Mouse (Mus musculus) mature B cell (primary cell): Measurements from ENCODE around the gene Ext2.

Experiments
- in situ Hi-C: fragments of 300-500 bp; cut with MboI; formaldehyde crosslinking; loops from 2 replicates; pipeline ENCODE4 v1.14.3; 2019

Gene Ext2

DNA sequence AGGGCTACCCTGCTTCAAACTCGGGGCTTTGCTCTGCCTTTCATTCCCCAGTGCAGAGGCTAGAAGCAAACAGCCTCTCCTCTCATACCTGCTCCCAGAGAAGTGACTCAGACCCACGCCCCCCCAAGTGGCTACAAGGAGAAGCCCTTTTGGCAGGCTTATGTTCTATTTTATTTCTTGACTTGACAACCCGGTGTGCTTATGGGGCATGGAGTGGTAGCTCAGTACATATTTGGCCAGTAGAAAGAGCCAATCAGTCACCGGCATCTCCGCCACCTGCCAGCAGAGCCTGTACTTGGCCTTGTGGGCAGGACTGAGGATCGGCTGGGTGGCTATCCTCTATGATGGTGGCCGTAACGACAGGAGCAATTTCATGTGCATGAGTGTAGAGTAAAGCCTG, 85.2 kb downstream of the Ext2 start:
- in situ Hi-C loops = no loop called here

DNA sequence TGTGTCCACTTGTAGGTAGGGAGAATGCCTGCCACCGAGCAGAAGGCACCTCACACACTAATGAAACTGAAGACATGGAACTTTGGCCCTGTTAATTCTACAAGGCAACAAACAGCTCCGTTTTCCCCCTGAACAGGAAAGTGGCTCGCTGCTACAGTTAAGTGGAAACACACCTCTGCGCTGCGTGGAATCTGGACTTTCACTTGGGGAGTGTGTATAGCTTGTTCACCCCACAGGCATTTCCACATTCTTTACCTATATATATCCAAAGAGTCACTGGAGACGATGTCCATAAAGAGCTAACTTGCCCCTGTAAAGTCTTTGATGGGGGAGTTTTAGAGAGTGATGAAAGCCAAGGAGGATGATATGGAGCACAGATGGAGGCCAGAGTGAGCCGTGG, 89.7 kb downstream of the Ext2 start:
- in situ Hi-C loops = no loop called here

DNA sequence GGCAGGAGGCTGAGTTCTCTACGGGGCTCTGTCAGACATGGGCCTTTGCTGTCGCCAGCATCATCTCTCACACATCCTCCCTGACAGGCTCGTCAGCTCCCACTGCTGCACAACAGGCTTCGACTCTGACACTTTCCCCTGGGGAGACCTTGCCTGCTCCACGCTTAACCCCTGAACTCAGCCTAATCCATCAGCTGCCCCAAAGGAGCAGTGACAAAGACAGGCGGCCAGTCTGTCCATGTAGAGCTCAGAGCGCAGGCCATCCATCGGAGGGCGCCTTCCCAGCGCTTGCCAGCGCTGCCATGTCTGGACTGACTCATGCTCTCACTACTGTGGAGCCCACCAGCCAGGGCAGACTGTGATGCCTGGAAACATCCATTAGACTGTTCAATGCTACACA, 92.8 kb downstream of the Ext2 start:
- in situ Hi-C loops = no loop called here

DNA sequence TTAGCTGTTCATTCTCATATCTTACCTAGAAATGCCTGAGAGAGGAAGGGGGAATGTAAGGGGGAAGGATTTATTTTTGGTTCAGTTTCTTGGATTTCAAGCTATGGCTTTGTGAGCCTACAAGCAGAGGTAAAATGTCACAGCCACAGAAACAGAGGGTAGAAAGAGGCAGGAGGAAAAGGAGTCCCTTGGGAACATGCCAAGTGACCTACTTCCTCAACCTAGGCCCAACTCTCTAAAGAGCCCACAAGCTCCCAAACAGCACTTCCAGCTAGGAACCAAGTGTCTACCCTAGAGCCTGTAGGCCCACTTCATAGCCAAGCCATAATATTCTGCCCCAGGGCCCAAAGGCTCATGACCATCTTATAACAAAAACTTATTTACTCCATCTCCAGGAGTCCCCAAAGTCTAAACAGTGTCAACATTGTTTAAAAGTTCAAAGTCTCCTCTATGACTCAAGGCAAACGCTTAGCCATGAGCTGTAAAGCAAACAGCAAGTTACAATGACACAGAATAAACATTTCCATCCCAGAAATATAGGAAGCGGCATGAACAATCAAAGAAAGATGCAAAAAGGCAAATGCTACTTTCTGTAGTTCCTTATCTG, 99.1 kb downstream of the Ext2 start:
- in situ Hi-C loops = no loop called here

DNA sequence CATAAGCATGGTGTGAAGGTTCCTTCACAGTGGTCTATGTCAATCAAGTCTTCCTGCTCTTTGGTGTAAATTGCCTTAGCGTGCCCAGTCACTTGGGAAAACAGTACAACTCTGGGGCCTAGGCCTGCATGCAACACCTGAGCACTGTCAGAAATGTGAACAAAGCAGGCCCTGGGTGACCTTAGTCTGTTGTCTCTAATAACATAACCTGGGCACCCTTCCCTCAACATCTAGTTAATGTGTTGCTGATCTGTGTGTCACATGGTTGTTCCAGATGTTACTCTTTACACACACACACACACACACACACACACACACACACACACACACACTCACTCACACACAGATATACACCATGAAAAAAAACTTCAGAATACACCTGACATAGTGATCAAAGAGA, 101.4 kb downstream of the Ext2 start:
- in situ Hi-C loops = no loop called here

DNA sequence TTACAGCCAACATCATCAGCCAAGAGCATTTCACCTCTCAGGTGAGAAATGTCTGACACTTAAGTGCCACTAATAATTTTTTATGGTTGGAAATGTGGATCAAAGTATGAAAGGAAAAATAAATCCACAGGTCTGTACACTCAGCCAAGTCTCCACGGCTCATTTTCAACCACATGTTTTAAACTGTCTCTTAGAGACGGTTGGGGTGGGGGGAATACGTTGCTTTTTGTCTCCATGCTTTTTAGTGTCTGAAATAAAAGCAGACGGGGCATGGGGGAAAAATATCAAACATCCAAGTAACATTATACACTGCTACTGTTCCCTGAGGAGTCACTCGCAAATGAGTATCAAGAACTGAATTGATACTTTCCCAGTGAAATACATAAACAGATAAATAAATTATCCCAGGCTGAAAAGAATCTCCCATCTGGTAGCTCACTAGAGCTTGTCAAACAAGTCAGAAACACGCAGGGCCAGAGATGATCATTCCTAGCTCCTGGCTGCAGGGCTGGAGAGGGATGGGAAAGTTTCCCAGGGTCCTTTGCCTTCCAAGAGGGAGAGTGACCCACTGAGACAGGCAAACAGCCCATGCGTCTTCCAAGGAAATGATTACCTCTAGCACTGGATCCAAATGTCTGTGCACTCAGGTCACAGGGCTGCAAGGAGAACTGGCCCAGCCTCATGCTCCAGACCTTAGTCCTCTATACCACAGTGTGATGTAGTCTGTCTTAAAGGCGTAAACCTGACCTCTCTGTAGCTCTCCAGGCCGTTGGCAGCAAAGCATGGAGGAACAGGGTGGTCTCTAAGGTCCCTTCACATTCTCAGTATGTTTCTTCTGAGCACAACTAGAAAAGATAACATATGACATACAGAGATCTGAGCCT, 102.3 kb downstream of the Ext2 start:
- in situ Hi-C loops = no loop called here

DNA sequence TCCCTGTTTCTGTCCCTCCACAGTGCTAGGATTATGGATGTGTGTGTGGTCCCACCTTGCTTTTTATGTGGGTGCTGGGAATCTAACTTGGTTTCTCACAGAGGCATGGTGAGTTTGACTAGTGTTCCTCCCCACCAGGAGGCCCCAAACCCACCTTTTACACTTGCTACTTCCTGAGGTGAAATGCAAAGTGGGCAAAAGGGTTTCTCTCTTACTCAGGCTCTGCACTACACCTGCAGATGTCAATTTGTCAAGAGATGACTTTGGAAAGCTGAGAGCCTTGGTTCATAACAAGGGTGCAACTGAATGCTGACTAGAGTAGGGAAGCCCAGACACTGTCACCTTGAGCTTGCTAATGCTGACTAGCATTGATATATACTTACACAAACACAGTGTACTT, 109.1 kb downstream of the Ext2 start:
- in situ Hi-C loops = no loop called here

DNA sequence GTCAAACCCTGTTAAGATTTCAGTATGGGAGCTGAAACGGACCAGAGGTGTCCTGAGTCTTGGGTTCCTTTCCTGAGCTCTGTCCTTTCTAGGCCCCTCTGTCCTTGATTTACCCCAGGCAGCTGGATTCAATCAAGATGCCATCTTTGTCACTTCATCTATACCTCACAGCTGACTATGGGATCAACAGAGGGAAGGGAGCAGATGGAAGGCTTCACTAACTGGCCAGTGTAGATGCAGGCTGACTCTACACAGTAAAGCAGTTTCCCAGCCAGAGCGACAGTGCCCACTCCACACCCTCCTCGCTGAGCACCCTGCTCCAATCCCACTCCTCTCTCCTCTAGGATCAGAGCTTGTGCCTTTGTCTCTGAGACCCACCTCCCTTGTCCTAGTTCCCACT, 110.9 kb downstream of the Ext2 start:
- in situ Hi-C loops = no loop called here

DNA sequence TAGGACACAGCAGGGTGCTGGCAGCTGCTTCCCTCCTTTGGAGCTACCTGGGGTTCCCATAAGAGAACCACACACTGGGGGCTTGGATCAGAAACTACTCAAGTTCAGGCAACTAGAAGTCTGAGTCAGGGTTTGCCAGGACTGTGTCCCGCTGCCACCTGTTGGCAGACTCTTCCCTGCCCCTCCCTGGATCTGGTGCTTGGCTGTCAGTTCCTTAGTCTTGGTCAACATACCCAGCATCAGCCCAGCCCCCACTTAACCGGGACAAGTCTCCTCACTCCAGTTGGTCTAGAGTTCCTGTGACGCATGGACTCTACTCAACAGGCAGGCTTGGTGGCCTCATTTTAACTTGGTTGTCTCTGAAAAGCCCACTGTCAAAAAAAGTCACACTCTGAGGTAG, 112.7 kb downstream of the Ext2 start:
- in situ Hi-C loops = no loop called here

DNA sequence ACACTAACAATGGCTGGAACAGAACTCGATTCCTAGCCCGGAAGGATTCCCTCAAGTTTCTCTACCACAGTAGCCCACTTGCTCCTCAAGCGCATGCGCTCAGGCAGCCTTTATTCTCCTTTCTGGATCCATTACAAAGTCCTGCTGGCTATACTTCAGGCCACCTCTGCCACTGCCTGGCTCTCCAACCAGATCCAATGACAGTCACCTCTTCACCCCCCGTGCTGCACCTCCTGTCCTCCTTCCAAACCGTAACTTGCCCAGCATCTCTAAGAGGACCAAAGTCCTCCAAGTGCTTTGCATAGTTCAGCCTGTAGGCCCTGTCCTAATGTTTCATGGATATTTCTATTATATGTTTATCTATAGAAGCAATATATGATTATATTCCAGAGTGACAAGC, 113.1 kb downstream of the Ext2 start:
- in situ Hi-C loops = no loop called here

DNA sequence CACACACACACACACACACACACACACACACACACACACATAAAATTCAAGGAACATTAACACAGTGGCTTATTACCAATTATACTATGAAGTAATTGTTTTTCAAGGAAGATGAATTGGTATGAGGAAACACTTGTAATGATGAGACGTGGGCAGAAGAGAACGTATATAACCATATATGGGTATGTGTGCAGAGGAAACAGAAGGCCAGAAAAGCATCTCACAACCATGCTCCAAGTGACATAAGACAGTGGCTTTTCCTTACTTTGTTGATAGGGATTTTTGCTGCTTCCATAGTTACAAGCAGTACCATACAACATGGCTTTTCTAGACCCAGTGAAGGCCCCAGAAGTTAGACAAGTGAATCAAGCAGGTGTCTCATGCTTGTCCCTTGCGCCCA, 115.5 kb downstream of the Ext2 start:
- in situ Hi-C loops = no loop called here

DNA sequence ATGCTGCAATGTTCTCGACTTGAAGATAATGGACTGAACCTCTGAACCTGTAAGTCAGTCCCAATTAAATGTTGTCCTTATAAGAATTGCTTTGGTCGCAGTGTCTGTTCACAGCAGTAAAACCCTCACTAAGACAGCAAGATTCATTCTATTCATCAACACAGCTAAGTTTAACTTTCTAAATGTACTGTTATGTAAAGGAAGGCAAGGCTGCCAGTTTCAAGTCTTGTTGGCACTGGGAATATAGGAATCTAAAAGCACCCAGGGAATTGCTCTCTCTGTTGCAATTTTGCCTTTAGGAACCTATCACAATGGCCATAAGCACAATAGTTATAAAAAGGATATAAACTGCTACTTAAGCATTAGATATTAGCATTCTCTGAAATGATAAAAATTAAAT, 116.0 kb downstream of the Ext2 start:
- in situ Hi-C loops = no loop called here

DNA sequence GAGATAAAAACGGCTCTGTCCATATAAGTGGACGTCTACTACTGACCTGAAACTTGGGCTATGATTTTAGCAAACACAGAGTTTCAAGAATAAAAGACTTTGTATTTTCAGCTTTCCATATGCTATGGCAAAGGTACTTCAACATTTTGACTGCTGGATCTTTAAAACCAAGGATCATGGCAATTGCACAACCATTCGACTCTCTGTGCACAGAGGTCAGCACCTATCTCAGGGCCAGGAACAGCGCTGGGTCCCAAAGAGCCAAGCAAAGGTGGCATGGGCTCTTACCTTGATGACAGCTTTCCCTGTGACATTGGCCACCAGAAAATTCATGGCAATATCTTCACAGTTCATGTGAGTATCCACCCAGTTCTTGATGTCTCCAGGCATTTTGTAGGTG, 118.2 kb downstream of the Ext2 start:
- in situ Hi-C loops = no loop called here

DNA sequence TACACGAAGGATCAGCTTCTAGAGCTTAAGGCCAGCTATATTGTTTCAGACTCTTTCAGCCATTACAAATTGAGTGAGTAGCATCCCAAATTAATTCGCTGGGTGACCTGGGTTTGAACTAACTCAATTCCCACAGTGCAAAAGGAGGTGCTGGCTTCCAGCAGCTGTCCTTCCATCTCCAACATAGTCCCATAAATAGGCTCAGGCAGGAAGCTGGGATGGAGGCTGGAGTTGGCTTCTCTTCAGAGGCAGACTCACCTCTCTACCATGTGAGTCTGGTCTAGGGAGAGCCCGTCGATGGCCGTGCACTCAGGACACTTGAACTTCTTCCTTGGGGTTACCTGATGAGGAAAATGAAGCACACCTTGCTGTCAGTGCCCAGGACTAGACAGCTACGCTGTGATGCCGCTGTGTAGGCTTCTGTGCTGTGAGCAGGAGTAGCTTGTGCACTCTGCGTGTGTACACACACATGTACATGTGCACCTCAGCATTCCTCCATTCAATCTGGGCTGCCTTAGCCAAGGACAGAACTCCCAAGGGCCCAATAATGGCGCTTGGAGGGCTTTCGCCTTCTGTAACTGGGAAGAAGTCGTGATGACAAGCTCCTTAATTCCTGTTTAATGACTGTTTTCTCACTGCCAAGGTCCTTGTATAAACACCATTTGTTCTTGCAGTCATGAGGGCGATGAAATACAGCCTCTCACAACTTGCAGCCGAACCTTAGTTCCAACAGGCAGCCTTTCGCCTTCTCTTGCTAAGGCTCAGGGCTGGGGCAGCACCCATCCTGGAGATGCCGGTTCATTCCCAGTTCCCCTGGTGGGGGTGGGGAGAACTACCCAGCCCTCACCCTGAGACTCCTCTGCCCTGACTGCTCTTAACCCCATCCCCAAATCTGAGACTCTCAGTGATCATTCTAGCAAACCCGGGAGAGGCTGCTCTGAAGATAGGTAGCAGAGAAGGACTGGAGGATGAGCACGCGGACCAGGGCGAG, 119.1 kb downstream of the Ext2 start:
- in situ Hi-C loops = no loop called here

DNA sequence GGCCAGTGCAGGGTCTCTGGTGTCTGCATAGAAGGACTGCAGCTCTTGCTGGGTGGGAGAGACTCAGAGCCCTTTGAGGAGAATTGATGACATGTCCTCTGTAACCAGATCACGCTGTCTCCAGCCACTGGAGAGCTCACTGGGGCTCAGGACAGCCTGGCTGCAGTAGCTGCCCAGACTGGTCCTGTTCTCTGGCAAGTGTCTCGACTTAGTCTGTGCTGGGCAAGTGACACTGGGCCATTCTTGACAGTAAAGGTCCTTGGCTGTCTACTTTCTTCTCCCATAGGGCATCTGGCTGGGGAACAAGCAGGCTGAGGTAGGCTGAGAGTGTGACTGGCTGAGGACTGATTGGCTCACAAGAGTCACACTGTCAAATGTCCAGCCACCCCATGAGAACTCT, 123.0 kb downstream of the Ext2 start:
- in situ Hi-C loops = no loop called here

DNA sequence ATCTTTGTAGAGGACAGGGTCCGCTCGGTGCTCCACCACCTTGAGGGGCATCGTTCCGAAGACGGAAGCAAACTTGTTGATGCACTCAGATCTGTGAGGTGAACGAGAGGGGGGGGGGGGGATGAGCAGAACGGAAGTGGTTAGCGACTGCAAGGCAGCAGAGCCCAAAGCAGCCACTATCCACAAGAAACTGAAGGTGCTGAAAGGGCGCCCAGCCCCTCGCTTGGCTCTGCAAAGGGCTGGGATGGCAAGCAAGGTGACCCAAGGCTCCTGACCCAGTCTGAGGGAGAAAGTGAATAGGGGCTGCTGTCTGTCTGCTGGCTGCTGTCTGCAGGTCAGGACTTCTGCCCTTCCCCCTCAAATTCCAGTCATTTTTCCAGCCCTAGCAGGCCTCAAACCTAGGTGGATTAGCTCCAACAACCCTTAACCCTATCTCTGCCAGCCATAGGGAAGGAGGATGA, 126.2 kb downstream of the Ext2 start:
- in situ Hi-C loops = no loop called here

DNA sequence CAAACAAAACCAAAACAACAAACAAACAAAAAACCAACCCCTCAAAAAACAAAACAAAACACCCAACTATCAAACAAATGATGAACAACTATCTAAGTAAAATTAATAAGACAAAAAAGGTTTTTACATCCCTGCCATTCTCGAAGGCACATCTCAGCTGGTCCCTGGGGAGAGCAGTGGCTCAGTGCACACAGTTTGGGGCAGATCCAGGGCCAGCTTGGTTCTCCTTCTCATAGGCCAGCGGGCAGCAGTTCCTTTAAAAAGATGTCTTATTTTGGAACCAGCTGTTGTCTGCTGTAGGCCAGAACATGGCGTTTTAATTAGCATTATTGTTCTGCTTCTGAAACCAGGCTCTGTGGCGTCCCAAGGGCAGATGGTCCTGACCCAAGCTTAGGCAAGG, 129.3 kb downstream of the Ext2 start:
- in situ Hi-C loops = no loop called here

DNA sequence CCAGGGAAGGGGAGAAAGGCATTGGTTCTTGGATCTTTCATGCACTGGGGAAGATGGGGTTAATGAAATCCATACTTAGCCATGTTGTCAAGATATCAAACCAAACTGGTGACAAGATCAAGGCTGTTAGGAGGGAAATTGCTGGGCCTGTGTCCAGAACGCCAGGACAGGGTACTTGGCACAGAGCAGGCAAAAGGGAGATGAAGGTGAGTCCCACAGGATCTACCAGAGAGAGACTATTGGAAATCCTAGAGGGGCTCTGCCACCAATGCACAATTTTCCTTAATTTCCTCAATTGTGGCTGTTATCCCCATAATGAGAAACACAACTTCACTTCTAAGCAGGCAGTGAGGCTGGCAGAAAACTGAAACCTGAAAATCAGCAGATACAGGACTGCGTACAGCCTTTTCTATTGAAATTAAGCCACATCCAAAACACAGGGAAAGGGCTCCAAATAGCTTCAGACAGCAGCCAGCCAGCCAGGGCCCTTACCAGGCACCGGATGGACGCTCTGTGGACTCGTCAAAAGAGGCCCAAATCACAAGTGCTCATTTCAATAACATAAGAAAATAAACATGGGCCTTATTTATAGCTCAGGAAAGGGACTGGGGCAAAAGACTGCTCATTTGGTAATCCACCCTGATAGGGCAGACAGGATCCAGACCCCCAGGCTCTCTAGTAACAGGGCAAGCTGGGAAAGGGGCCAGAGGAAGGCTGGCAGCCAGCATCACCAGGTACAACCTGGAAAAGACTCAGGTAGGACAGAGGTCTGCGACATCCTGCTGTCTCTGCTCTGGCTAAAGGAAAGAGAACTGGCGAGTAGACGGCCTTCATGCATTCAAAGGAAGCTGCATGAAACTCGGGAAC, 132.1 kb downstream of the Ext2 start:
- in situ Hi-C loops = no loop called here

DNA sequence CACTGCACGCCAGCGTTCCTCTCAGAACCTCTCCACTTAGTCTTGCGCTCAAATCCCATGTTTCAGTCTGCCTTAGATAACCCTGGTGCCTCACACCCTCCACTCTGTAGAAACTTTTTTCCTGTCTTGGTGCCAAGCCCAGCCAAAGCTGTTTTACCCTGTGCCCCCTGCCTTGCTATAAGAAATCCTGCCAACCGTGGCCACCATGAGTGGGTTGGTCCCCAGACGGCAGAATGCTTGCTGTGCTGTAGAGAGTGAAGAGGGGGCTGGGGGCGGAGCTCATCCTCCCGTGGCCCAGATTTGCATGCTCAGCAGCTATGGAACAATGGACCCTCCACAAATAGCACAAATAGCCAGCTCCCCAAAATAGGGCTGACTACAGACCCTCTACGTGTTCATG, 138.7 kb downstream of the Ext2 start:
- in situ Hi-C loops = no loop called here

DNA sequence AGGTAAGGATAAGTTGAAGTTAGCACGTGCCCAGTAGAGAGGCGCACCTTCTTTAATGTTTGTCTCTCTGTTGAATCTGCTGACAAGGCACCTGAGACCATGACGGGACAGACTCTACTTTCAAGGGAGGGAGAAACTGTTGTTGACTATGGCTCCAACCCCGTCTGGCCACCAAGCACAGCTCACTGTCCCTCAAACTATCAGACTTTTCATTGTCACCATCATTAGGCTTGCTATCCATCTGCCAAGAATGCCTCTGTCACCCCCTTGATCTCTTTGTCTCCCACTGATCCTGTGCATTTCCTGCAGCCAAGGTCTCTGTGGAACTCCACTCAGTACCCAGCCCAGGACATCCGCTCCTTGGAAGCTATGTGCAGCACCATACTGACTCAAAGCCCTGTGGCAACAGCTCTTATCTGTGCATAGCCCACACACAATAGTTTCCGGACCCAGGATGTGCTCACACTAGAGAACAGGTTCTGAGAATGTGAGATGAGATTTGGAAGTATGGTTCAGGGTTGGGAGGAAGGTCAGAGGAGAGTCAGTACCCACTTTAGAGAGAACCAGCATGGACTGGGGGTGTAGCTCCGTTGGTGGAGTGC, 139.7 kb downstream of the Ext2 start:
- in situ Hi-C loops = no loop called here

DNA sequence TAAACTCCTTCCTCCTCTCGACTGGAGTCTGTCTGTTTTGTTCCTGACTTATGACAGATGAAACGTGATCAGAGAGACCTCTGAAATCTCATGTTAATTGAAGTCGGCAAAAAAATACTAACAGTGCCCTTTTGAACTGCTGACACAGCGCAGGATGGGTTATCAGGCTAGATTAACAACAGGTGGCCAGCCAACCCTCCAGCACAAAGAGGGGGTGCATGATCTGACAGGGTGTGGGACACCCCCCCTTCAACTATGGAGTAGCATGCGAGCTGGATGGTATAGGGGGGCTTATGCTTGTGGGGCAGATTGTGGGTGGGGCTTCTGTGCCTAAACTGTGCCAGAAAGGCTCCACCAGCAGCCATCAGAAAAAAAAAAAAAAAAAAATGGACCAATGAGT, 141.0 kb downstream of the Ext2 start:
- in situ Hi-C loops = no loop called here
